Mouse (Mus musculus) forebrain, embryonic 12.5 days (tissue): ENCODE measurements around the gene Tbc1d13. TPM values are rescaled to one million over a fixed set of nuclear protein-coding genes. Genes with fewer than 3 reads are reported as not detected.
"Not testable (repeated sequence)": the region's sequence is repeated elsewhere in the genome, so short reads cannot be mapped to it uniquely, and the experiment has no call there.

ENCODE experiments used
- ATAC-seq: fragments of 200-750 bp; cut with Nextera tagmentation; 2 replicates; pipeline ENCODE4 v1.8.0; 2017; ENCODE audit warnings: moderate TSS enrichment; ENCODE audit not compliant: low FRiP score
- H3K27ac ChIP-seq: fragments of 300-500 bp; sonication (generic); 2 replicates; pipeline ENCODE4 v1.5.1; 2016; ENCODE audit warnings: mild to moderate bottlenecking
- H3K27me3 ChIP-seq: fragments of 300-500 bp; sonication (generic); 2 replicates; pipeline ENCODE4 v1.6.1; 2016; ENCODE audit warnings: mild to moderate bottlenecking
- H3K36me3 ChIP-seq: fragments of 300-500 bp; sonication (generic); replicated peaks from 2 replicates; pipeline ENCODE4 v1.6.1; 2016; ENCODE audit warnings: mild to moderate bottlenecking
- H3K4me1 ChIP-seq: fragments of 300-500 bp; sonication (generic); 2 replicates; pipeline ENCODE4 v1.6.1; 2016
- H3K4me2 ChIP-seq: fragments of 300-500 bp; sonication (generic); 2 replicates; pipeline ENCODE4 v1.6.1; 2016; ENCODE audit warnings: mild to moderate bottlenecking, moderate library complexity
- H3K4me3 ChIP-seq: fragments of 300-500 bp; sonication (generic); replicated peaks from 2 replicates; pipeline ENCODE4 v1.5.1; 2016; ENCODE audit warnings: mild to moderate bottlenecking
- H3K9ac ChIP-seq: fragments of 300-500 bp; sonication (generic); 2 replicates; pipeline ENCODE4 v1.6.1; 2016; ENCODE audit warnings: mild to moderate bottlenecking
- H3K9me3 ChIP-seq: fragments of 300-500 bp; sonication (generic); 2 replicates; pipeline ENCODE4 v1.6.1; 2016
- WGBS: fragments of 180-500 bp; shearing (Covaris S2); methylation state at CpG from one replicate; pipeline ENCODE4 v1.1.7; 2016; 5-methylcytosine and 5-hydroxymethylcytosine counted together
- polyA plus RNA-seq: library from polyadenylated mRNA; unstranded; fragments of >200 nt; fragmentation: Nextera tagmentation; extraction: Ambion mirVana; gene quantifications from 2 replicates; pipeline ENCODE4 v1.2.1, GENCODE M21; 2016

The Tbc1d13 gene
- polyA plus RNA-seq, 1 experiment from 2014 or later = 14.0 TPM

DNA sequence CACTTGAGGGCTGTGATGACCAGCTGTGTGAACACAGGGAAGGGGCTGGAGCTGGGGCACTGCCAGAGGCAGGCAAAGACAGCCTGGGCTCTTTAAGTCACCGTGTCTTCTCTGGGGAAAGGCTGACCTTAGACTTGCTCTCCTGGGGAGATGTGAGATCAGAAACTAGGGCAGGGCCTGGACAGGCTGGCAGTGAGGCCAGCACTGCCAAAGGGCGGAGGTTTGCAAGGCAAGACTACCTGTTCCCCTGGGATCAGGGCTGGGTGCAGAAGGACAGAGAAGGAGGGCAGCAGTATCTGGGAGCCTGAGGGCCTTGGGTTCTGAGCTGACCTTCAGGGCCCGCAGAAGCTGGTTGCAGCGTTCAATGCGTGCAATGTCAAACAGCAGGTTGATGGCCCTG lies 25.9 kb upstream of the Tbc1d13 start:
- H3K27me3 ChIP-seq = no peaks in the 10 kb centered on the region
- H3K36me3 ChIP-seq = peaks cover 80% of the 10 kb centered on the region
- no peak overlapping the region for H3K27ac ChIP-seq
- H3K4me2 ChIP-seq = no peak overlapping the region
- H3K9me3 ChIP-seq = no peaks in the 10 kb centered on the region
- H3K4me1 ChIP-seq = no peaks in the 10 kb centered on the region
- H3K4me3 ChIP-seq = no peak overlapping the region
- WGBS = 91% methylated on average over 5 of the region's 5 CpGs
- no peak overlapping the region for H3K9ac ChIP-seq
- ATAC-seq = no peak

DNA sequence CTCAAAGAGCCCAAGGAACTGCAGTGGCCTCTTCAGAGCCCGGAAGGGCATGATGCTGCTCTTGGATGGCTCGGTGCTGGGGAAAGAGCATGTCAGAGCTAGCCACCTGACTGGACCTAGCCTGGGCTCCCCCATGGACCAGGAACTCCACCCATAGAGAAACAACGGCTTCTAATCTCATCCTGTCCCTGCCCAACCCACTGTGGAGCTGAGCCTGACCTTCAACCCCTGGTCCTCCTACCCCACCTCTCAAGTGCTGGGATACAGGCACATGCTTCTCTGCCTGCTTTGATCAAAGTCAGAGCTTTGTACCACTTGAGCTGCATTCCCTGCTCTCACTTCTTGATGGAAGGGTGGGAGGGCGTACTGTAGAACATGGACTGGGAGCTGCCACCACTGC lies 25.3 kb upstream of the Tbc1d13 start:
- no peak overlapping the region for H3K4me2 ChIP-seq
- no peaks in the 10 kb centered on the region for H3K9me3 ChIP-seq
- no peak overlapping the region for H3K9ac ChIP-seq
- no peaks in the 10 kb centered on the region for H3K27me3 ChIP-seq
- peaks cover 80% of the 10 kb centered on the region for H3K36me3 ChIP-seq
- no peak overlapping the region for H3K4me3 ChIP-seq
- no peak for ATAC-seq
- 89% methylated on average over 4 of the region's 4 CpGs for WGBS
- H3K4me1 ChIP-seq = no peaks in the 10 kb centered on the region
- no peak overlapping the region for H3K27ac ChIP-seq

DNA sequence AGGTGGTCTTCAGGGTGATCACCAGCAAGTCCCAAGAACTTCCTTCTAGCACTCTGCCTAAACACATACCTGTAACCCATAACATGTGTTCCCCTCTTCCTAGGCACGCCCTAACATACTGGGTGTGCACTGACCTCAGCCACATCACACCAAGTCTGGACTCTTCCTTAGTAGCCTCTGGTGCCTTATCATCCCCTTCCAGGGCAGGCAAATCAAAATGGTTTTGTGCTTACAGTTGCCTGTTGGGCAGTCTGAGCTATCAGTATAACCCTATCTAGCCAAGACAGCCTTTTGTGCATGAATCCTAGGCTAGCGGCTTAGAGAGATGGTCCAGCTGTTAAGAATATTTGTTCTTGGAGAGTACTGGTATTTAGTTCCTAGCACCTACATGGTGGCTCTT lies 22.0 kb upstream of the Tbc1d13 start:
- ATAC-seq = no peak
- WGBS = 95% methylated on average over 2 of the region's 2 CpGs
- Histone ChIP-seq H3K9me3 (no peaks in the 10 kb centered on the region), H3K4me1 (no peaks in the 10 kb centered on the region), H3K36me3 (peaks cover 58% of the 10 kb centered on the region), H3K27ac (no peak overlapping the region), H3K4me3 (no peak overlapping the region), H3K4me2 (no peak overlapping the region), H3K9ac (no peak overlapping the region), H3K27me3 (no peaks in the 10 kb centered on the region)

DNA sequence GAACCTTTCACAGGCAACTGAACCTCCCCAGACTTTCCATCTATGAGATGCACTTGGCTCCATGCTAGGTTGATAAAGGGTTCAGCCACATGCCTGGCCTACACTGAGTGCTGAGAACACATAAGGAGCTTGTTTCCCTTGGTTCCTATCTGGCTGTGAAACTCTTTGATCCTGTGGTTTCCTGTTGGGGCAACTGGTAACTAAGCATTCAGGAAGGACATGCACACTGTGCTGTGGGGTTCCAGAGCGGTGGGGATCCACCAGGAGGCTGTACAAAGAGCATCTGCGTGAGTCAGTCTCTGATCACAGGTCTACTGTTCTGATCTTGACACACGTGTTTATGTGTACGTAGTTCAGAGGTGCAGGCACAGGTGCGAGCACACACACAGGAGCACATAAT lies 21.0 kb upstream of the Tbc1d13 start:
- Histone ChIP-seq H3K27me3 (no peaks in the 10 kb centered on the region), H3K36me3 (peaks cover 53% of the 10 kb centered on the region), H3K9ac (no peak overlapping the region), H3K9me3 (no peaks in the 10 kb centered on the region), H3K4me3 (no peak overlapping the region), H3K4me2 (no peak overlapping the region), H3K27ac (no peak overlapping the region), H3K4me1 (no peaks in the 10 kb centered on the region)
- no peak for ATAC-seq
- WGBS = 92% methylated on average over 5 of the region's 5 CpGs

DNA sequence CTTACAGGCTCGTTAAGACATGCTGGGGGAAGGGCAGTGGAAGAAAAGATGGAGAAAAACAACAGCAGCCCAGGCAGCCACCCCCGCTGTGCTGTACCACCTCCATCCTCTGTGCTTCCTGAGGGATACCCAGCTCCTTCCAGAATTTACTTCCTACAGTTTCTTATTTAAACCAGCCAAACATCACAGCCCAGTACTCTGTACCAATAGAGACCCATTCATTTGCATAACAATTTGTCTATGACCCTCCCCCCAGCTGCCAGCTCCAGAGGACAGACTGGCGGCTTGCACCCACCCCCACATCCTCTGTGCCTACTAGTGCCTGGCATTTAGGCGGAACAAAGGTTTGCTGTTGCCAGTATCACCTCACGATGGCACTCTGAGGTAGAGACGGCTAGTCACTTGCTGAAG lies 13.9 kb upstream of the Tbc1d13 start:
- H3K4me1 ChIP-seq = peaks cover 36% of the 10 kb centered on the region
- H3K27me3 ChIP-seq = no peaks in the 10 kb centered on the region
- H3K36me3 ChIP-seq = no peaks in the 10 kb centered on the region; the same call in 1 of the 2 replicates
- peak overlapping the region; percentile 51 for H3K27ac ChIP-seq
- WGBS = 12% methylated on average over 6 of the region's 6 CpGs
- peak; percentile 68; the same call in 1 of the 2 replicates for ATAC-seq
- no peak overlapping the region for H3K4me3 ChIP-seq
- H3K9ac ChIP-seq = 0 out of 2 replicates have a peak overlapping the region, but pooled peaks have one; percentile 8
- no peaks in the 10 kb centered on the region for H3K9me3 ChIP-seq
- H3K4me2 ChIP-seq = peak overlapping the region; percentile 32

DNA sequence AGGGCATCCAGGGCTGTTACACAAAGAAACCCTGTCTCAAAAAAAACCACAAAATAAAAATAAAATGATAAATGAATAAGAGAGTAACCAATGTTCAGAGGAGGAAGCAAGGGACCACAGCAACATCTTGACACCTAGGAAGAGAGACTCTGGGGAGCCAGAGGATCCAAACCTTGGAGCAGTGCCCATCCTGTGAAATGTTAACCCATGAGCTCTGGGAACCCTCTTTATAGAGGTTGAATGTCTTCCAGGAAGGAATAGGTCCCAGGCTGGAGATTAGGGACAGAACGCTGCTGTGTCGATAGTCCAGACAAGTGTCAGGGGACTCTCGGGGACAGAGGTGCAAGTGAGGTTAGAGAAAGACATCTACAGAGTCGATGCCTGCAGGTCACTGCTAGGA lies 13.3 kb upstream of the Tbc1d13 start:
- 85% methylated on average over 4 of the region's 4 CpGs for WGBS
- H3K4me1 ChIP-seq = peaks cover 42% of the 10 kb centered on the region
- no peaks in the 10 kb centered on the region for H3K27me3 ChIP-seq
- no peak overlapping the region for H3K9ac ChIP-seq
- peak overlapping the region; percentile 51 for H3K27ac ChIP-seq
- no peak overlapping the region for H3K4me2 ChIP-seq
- H3K9me3 ChIP-seq = no peaks in the 10 kb centered on the region
- no peak for ATAC-seq
- no peaks in the 10 kb centered on the region; the same call in 1 of the 2 replicates for H3K36me3 ChIP-seq
- H3K4me3 ChIP-seq = no peak overlapping the region

DNA sequence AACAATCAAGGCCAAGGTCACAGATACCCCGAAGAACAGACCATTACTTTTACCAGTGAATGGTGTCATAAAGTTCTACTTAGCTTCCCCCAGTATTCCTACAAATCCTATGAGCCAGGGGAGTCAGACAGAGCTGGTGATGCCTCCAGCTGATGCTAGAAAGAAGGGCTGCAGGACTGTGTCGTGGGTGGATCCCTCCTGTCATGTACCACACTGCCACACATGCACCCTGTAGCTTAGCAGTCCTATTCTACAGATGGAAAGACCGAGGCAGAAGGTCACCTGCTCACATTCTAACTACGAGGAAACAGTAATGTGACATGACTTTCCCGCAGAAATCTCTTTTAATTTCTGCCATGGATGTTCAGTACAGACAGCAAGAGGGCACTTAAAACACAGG lies 10.8 kb upstream of the Tbc1d13 start:
- Histone ChIP-seq H3K27ac (no peak overlapping the region), H3K4me1 (peaks cover 42% of the 10 kb centered on the region), H3K4me3 (no peak overlapping the region), H3K27me3 (no peaks in the 10 kb centered on the region), H3K9ac (no peak overlapping the region), H3K9me3 (no peaks in the 10 kb centered on the region), H3K36me3 (no peaks in the 10 kb centered on the region), H3K4me2 (0 out of 2 replicates have a peak overlapping the region, but pooled peaks have one; percentile 4)
- no peak for ATAC-seq
- WGBS = 85% methylated on average over 5 of the region's 5 CpGs

DNA sequence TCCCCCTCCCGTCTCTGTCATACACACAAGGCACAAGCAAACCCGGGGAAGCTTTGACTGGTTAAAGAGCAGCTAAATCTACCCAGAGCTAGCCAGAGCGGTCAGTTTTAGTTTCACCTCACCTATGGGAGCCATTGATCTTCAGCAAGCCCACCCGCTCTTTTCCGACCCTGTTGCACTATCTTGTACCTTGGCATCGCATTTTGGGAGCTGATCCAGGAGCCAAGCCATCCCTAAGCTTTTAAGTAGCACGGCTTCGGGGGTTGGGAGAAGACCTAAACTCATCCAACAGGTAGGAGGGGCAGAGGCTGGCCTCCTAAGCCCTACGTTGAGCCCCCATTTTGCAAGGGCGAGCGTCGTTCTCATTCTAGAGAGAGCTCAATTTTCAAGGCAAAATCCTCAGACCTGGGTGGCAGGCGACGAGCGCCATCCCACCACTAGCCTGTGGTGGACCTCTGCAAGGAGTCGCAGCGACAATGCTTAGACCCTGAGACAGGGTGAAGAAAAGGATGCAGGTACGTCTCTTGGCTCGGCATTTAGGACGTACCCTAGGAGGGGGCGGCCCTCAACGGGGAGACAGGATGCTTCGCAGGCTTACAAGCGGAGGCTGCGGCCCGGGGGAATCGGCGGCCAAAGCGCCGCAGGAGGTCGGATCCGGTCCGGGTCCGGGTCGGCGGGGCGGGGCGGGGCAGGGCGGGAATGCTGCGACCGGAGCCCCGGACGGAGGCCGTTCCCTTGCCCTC lies 9.6 kb upstream of the Tbc1d13 start:
- Histone ChIP-seq H3K27ac (peak overlapping the region; percentile 81), H3K36me3 (no peaks in the 10 kb centered on the region), H3K9ac (peak overlapping the region; percentile 86), H3K9me3 (no peaks in the 10 kb centered on the region), H3K4me1 (peaks cover 39% of the 10 kb centered on the region), H3K27me3 (no peaks in the 10 kb centered on the region), H3K4me2 (peak overlapping the region; percentile 89), H3K4me3 (peak overlapping the region; percentile 86)
- peak; percentile 73 for ATAC-seq
- 1% methylated on average over 38 of the region's 44 CpGs for WGBS

DNA sequence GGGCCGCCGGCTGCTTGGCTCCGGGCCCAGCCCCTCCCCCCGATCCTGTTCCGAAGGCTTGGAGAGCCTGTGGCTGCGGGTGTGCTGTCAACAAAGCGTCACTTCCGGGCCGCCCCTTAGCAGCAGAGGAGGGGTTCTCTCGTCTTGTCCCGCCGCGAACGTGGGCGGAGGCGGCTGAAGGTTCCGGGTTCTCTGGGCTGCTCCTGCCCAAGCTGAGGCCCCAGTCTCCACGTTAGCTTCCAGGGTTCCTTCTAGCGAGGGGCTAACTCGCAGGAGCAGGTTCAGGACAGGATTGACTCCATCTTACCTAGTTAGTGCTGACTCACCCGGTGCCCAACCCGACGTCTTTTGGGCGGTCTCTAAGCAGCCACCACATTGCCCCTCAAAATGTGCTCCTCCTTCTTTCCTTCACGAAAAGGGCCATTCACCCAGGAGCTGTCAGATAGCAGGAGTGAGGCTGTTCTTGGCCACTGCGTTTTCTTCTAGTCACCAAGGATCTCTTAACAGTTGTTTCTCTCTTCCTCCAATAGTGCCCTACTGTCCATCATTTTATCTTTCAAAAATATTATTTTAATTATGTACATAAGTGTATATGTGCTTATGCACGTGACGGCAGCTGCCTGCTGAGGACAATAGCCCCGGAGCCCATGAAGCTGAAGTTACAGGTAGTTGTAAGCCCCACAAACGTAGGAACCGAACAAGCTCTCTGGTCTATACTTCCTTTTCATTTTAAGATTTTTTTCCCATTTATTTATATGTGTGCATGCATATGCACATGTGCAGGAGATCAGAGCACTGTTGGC lies 8.9 kb upstream of the Tbc1d13 start, which contains the start of gene Zer1:
Gene Zer1 (minus strand): TSS at position 114 of the 803 bp plus-strand sequence.
- Histone ChIP-seq H3K4me3 (peak within 1 kb of the TSS; percentile 86), H3K4me2 (peak within 1 kb of the TSS; percentile 89), H3K9ac (peak within 1 kb of the TSS; percentile 86), H3K4me1 (peaks cover 31% of the 10 kb centered on the region), H3K9me3 (no peaks in the 10 kb centered on the region), H3K27ac (peak within 1 kb of the TSS; percentile 81), H3K27me3 (no peaks in the 10 kb centered on the region), H3K36me3 (no peaks in the 10 kb centered on the region)
- ATAC-seq = peak; percentile 95
- WGBS = 10% methylated on average over 31 of the region's 31 CpGs

DNA sequence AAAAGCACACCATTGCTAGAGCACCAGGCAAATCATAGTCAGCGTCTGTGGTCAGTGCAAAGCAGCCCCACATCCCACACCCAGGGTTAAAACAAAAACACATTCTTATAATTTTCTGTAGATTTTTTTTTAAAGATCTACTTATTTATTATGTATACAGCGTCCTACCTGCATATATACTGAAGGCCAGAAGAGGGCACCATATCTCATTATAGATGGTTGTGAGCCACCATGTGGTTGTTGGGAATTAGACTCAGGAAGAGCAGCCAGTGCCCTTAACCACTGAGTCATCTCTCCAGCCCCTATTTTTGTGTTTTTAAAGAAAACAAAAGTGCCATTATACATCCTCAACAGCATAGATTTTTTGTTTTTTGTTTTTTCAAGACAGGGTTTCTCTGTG lies 4.8 kb upstream of the Tbc1d13 start:
- Histone ChIP-seq H3K4me3 (no peak overlapping the region), H3K4me2 (no peak overlapping the region), H3K27me3 (no peaks in the 10 kb centered on the region), H3K9me3 (no peaks in the 10 kb centered on the region), H3K27ac (no peak overlapping the region), H3K36me3 (no peaks in the 10 kb centered on the region), H3K9ac (no peak overlapping the region), H3K4me1 (peaks cover 14% of the 10 kb centered on the region)
- no peak for ATAC-seq
- WGBS = 32% methylated on average over 2 of the region's 2 CpGs

DNA sequence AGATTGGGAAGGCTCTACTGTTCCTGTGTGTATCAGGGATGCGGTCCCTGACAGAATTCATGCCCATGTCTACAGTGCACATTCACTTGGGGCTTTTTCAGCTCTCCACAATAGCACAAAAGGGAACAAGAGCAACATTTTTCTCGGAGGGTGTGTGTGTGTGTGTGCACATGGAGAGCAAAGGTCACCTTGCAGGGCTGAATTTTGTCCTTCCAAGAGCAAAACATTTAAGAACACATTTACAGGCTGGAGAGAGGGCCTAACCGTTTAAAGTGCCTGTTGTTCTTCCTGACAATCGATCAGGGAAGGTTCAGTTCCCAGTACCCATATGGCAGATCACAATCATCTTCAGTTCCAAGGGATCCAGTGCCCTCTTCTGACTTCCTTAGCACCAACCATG lies 3.4 kb upstream of the Tbc1d13 start:
- Histone ChIP-seq H3K27me3 (no peaks in the 10 kb centered on the region), H3K27ac (no peak overlapping the region), H3K4me3 (no peak overlapping the region), H3K36me3 (no peaks in the 10 kb centered on the region), H3K9ac (no peak overlapping the region), H3K4me2 (no peak overlapping the region), H3K4me1 (peaks cover 19% of the 10 kb centered on the region), H3K9me3 (no peaks in the 10 kb centered on the region)
- ATAC-seq = no peak
- 86% methylated on average over 4 of the region's 4 CpGs for WGBS

DNA sequence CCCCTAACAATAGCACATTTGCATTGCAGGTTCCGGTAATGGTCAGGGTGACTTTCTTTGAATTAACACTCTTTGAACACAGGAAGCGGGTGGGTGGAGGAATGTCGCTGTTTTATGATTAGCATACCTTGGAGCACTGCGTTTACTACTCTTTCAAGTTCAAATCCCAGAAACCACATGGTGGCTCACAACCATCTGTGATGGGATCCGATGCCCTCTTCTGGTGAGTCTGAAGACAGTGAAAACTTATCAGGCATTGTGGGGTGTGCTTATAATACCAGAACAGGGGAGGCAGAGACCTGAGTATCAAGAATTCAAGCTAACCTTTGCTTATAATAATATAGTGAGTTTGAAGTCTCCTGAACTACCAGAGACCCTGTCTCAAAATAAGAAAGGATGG lies 2.3 kb upstream of the Tbc1d13 start:
- not testable (repeated sequence) for H3K36me3 ChIP-seq, H3K9me3 ChIP-seq, H3K27me3 ChIP-seq, H3K27ac ChIP-seq, ATAC-seq, H3K4me3 ChIP-seq, H3K9ac ChIP-seq, H3K4me2 ChIP-seq
- WGBS = 66% methylated on average over 5 of the region's 5 CpGs
- H3K4me1 ChIP-seq = peaks cover 23% of the 10 kb centered on the region
